Mouse (Mus musculus) naive thymus-derived CD4-positive, alpha-beta T cell, adult 2 months (primary cell): ENCODE measurements around the gene Pla2g5.
A peak's percentile ranks its signal among the peaks of the same experiment; 100 is the strongest.
"Not testable (repeated sequence)": the region's sequence is repeated elsewhere in the genome, so short reads cannot be mapped to it uniquely, and the experiment has no call there.

ENCODE experiments used
- DNase-seq: peaks from one replicate; pipeline ENCODE4 v3.0.0-alpha.2; 2011; ENCODE audit warnings: low read depth

Pla2g5 gene

GRCm38 (mm10) chr4:138863344-138863998 is at the start of gene Pla2g5:
TSS of gene Pla2g5 (minus strand) at chr4:138863482.
- no peak for DNase-seq

DNA sequence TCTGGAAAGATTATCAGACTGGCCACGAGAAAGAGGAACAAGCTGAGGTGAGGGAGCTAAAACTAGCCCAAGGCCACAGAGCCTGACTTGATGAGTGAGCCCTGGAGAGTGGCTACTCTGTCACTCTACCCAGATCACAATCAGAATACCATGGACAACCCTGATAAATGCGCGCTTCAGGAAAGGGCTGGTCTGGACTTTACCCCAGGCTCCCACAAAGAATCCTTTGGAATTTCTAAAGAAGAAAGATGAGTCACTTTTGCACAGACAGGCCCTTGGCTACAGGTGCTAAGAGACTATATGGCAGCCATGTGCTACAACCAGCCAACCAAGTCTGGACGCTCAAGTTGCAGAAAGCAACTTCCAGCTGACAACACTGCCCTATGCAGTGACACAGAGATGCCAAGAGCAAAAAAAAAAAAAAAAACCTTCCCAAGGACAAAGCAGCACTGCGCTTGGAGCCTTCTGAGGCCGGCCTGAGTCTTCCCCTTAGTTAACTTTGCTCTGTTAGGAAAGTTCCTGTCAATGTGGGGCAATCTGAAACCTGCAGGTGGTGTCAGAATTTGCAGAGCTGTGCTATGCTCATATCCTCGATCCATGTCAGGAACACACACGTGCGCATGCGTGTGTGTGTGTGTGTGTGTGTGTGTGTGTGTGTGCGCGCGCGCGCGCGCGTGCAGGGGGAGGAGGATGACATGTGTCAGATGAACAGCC is 42.5 kb upstream of the Pla2g5 start:
- DNase-seq = no peak

- DNase-seq = no peak
Observed at GRCm38 (mm10) chr4:138899361-138899760, 36.1 kb upstream of the Pla2g5 start.

- not testable (repeated sequence) for DNase-seq
Observed at GRCm38 (mm10) chr4:138893789-138894188, 30.5 kb upstream of the Pla2g5 start.

GRCm38 (mm10) chr4:138892655-138893054 is 29.4 kb upstream of the Pla2g5 start:
- DNase-seq = no peak

DNA sequence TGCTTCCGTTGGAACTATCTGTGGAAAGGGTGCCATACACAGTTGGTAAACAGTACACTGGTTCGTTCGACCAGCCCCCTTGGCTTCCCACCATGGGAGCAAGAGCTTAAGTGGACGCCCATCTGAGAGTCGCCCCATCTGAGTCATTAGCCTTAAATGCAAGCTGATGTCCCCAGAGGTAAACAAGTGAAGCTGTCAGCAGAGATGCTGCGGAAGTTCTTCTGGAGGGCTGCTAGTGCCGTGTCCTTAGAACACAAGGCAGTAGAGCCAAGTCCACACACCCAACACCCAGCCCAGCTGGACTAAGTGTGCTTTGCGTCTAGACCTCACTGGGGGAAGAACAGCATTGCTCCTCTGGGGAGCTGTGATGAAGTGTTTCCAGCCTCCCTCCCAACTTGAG is 26.4 kb upstream of the Pla2g5 start:
- no peak for DNase-seq

DNA sequence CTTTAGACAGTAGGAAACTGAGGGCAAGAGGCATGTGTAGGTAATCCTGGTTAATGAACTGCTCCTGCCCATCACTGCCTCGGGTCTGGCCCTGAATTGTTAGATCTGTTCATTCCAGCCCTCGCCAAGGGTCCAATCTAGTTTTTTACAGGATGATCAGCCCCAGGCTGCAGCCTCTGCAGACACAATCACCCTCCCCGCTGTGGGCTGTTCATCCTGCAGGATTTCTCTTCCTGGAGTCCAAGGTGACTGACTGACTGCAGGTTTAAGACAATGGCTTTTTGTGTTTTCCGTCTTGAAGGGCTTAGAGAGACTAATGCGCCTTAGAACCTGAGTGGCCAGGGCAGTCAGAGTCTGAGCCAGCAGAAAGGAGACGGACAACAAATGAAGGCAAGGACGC is 25.9 kb upstream of the Pla2g5 start:
- DNase-seq = no peak

DNA sequence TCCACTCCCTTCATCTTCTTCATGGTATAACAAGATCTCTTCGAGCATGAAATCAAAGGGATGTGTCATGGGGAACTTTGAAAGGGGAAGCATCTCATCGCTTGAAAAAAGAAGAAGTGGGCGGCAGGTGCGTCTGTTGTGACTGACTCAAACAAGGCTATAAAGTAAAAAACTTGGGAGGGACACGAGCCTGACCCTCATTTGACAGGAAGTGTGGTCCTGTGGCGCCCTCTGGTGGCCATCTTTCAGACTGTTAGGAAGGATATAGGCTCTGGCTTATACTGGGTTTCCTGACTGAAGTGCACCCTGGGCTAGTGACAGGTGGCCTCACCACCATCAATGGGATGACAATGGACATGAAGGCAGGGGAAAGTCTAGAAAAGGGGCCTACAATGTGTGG is 21.0 kb upstream of the Pla2g5 start:
- DNase-seq = peak; percentile 70

DNA sequence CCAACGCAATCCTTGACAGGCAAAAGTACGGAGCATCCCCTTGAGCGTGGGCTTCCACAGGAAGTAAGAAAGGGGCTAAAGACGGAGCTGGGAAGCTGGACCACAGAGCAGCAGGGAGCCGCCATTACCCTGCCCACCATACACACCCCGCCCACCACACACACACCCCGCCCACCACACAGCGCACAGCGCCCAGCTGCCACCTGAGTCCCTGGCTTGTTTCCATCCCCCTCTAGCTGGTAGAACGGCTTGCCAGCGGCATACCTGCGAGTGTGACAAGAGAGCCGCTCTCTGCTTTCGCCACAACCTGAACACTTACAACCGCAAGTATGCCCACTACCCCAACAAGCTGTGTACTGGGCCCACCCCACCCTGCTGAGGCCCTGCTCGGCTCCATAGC is 18.9 kb upstream of the Pla2g5 start:
- DNase-seq = no peak

DNA sequence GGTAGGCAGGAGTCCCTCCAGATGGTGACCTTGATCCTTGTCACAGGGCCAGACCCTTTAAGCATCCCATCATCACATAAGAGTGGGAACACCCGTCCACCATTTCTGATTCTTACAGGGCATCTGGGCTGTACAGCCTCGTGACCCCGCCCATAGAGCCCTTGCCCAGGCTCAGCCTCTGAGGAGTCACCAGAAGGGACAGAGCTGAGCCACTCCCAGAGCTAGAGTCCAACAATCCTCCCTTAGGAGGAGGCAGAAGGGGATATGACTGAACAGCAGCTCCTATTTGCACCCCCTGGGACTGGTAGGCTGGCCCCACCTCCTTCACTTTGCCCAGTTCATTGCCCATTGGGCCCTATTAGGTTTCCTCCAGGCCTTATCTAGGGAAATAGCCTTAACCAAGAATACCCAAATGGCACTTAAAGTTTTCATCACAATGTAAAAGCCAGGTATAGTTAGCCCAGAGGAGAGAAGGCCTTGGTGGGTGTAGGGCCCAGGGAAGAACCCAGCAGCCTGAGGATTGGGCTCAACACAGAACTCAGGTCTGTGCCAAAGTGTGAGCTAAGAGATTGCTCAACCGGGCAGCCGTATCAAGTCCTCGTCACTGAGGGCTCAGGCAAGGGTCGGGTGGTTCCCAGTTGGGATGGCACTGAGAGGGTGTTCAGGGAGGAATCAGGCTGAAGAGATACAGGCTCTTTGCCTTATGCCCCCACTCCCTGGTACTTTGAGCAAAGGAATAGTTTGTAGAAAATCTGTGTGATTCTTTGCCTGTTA is 17.7 kb upstream of the Pla2g5 start:
- DNase-seq = no peak

- no peak for DNase-seq
Observed at GRCm38 (mm10) chr4:138879808-138880207, 16.5 kb upstream of the Pla2g5 start.

DNA sequence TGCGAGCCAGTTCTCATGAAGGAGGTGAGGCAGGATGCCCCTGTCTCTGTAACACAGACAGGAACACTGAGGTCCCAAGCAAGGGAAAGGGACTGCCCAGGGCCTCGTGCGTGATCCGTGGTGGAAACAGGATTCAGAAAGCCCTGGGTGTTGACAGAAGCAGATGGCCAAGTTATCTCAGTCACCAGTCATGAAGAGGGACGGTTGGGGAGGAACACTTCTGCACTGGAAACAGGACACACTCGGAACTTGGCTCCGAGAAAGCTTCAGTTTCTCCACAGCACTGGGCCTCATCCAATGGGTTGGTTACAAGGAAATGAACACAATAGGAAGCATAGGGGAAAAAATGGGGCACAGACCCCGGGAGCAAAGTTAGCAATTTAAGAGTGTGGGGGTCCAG is 15.5 kb upstream of the Pla2g5 start:
- DNase-seq = no peak

- no peak for DNase-seq
Observed at GRCm38 (mm10) chr4:138877731-138878130, 14.4 kb upstream of the Pla2g5 start, which contains the start of gene Pla2g2e. TSS of gene Pla2g2e (plus strand) at chr4:138877942.

DNA sequence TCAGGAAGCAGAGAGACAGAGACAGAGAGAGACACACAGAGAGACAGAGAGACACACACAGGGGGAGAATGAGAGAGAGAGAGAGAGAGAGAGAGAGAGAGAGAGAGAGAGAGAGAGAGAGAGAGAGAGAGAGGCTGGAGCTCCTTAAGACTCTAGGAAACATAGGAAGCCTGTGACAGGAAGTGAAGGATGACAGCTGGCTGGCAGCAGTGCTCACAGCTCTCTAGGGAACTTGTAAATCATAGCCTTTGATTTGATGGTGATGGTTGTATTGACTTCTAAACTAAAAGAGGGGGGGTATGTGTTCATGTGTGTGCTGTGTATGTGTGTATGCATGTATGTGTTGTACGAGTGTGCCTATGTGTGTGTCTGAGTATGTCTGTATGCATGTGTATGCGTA is 12.7 kb upstream of the Pla2g5 start:
- no peak for DNase-seq

GRCm38 (mm10) chr4:138875275-138875674 is 12.0 kb upstream of the Pla2g5 start:
- DNase-seq = not testable (repeated sequence)

DNA sequence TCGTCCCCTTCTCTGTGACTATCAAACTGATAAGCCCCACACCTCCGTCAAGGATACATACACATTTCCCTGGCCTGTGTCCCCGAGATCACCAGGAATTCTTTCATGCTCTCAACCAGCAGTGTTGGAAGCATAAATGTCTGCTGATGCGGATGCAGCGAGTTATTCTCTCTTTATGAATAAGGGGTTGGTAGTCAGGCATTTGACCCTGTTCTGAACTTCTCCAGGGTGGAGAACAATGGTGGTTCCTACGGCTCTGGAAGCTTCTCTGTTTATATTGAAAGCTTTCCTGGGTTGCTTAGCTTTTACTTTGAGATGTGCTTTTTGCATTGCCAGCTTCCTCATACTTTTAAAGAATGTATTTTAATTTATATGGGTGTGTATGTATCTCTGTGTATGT is 10.6 kb upstream of the Pla2g5 start, which contains the start of gene Gm13030:
Gm13030 (minus strand) TSS at position 101 of the 400 bp plus-strand sequence.
- no peak for DNase-seq

- no peak for DNase-seq
Observed at GRCm38 (mm10) chr4:138868666-138869065, 5.4 kb upstream of the Pla2g5 start.

DNA sequence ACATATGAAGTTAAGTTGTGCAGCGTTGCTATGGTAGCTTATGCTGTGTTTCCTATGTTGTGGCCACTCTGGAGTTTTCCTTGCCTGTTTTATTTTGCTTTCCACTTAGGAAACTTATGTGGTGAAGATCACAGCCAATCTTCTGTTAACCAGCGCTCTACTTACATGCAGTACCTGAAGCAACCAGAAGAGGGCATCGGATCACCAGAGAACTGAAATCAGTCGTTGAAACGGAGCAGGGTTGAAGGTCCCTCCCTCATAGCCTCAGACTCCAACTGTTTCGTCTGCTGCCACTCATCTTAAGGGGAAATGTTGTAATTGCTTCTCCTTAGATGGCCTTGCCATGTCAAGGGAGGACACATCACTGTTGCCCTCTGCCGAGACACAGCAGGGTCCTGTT is 3.1 kb upstream of the Pla2g5 start:
- DNase-seq = peak; percentile 78

- DNase-seq = no peak
Observed at GRCm38 (mm10) chr4:138865991-138866390, 2.7 kb upstream of the Pla2g5 start.

- no peak for DNase-seq
Observed at GRCm38 (mm10) chr4:138865092-138865491, 1.8 kb upstream of the Pla2g5 start.

DNA sequence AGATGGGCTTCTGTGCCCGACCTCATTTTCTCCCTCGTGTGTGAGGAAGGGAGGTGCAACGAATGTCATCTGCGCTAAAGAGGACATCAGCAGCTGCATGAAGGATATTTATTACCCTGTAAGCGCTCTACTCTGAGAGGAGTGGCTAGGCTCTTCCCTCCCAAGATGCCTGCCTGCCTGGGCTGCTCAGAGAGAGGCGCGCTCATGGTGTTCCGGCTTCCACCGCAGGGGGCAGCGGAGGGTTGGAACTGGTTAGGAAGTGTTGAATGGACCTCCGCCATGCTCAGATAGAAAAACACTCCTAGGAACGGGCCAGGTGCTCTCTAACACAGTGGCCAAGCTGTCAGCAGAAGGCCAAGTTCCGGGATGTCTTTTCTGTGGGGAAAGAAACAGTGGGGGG is 3.6 kb downstream of the Pla2g5 start:
- DNase-seq = peak; percentile 27

GRCm38 (mm10) chr4:138859245-138859644 is 4.0 kb downstream of the Pla2g5 start:
- no peak for DNase-seq

- DNase-seq = no peak
Observed at GRCm38 (mm10) chr4:138858446-138858845, 4.8 kb downstream of the Pla2g5 start.
